19 mouse cellular contexts compared by ENCODE assay signal in the genomic region with DNA sequence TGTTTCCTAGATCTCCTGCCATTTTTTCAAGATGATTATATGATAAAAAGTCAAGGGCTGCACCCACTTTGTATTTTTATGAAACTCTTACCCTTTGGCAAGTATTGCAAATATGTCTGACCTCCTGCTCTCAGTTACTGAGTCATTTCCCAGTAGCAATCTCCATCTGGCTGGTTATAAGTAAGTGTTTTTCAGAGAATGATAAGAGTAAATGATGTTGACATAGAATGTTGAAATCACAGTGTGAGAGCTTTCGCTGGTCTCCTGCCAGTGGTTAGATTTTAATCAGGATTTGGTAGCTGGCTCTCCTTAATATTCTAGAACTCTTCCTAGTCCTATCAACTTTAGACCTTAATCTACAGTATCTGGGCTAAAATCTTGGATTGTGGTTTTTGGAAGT. TPM values are rescaled to one million over a fixed set of nuclear protein-coding genes. Genes with fewer than 3 reads are reported as not detected.
A peak's percentile ranks its signal among the peaks of the same experiment; 100 is the strongest.
DNase-seq lines count a peak whose midpoint lies in the region; ATAC-seq and TF ChIP-seq lines count a peak whose summit lies in the region.
"Had no signal": no experiment of that assay in that cellular context is flagged by ENCODE, and none has a peak within 500 bp of the region (broad histone marks: within the 10 kb centered on the region; RNA-seq: fewer than 3 reads in every experiment).

No protein-coding gene starts in this region.

- H3K36me3 ChIP-seq in lung, embryonic 15.5 days: no peaks in the 10 kb centered on the region
- H3K36me3 ChIP-seq in stomach, postnatal 0 days (ENCODE audit: control insufficient read depth, insufficient read depth, low read length): no peaks in the 10 kb centered on the region
- H3K36me3 ChIP-seq: embryonic facial prominence, embryonic 15.5 days; forebrain, embryonic 15.5 days; kidney, embryonic 15.5 days; neural tube, embryonic 13.5 days had no signal

- TF ChIP-seq CTCF in stomach, postnatal 0 days (IDR thresholded peaks at IDR 0.05; ENCODE audit: low read depth): no peak

- DNase-seq in urinary bladder, postnatal 14 days (ENCODE audit: low spot score): peak; percentile 49
- DNase-seq in urinary bladder, postnatal 4 days (ENCODE audit: low spot score in 2 of 2): no peak
- peak; percentile 43 for DNase-seq in fat pad, adult 2 months (ENCODE audit: extremely low read depth, low read depth, low spot score)
- DNase-seq in stomach, postnatal 0 days (ENCODE audit: low spot score): no peak
- no peak for DNase-seq in natural killer cell, adult 2 months (ENCODE audit: low spot score in 2 of 2)
- no peak for DNase-seq in layer of hippocampus, postnatal 25 days (ENCODE audit: extremely low spot score in 1 of 2, low spot score in 1 of 2)
- DNase-seq: cerebellum, adult 8-10 months; heart, postnatal 36 days; liver had no signal

- no peak overlapping the region for H3K4me2 ChIP-seq in lung, embryonic 15.5 days
- no peak overlapping the region for H3K4me2 ChIP-seq in stomach, postnatal 0 days (replicated peaks; ENCODE audit: low read depth)
- H3K4me2 ChIP-seq: embryonic facial prominence, embryonic 15.5 days; forebrain, embryonic 15.5 days; heart, embryonic 11.5 days; kidney, embryonic 15.5 days; neural tube, embryonic 13.5 days had no signal

- H3K27me3 ChIP-seq in lung, embryonic 15.5 days: no peaks in the 10 kb centered on the region
- H3K27me3 ChIP-seq in stomach, postnatal 0 days (ENCODE audit: control insufficient read depth, insufficient read depth, low read length): no peaks in the 10 kb centered on the region
- H3K27me3 ChIP-seq: embryonic facial prominence, embryonic 15.5 days; forebrain, embryonic 15.5 days; kidney, embryonic 15.5 days; neural tube, embryonic 13.5 days had no signal

- H3K4me1 ChIP-seq in lung, embryonic 15.5 days: no peaks in the 10 kb centered on the region
- H3K4me1 ChIP-seq in stomach, postnatal 0 days (replicated peaks; ENCODE audit: control insufficient read depth, insufficient read depth): no peaks in the 10 kb centered on the region
- H3K4me1 ChIP-seq: embryonic facial prominence, embryonic 15.5 days; forebrain, embryonic 15.5 days; kidney, embryonic 15.5 days; neural tube, embryonic 13.5 days had no signal

- no peak for ATAC-seq in lung, embryonic 15.5 days (ENCODE audit: borderline replicate concordance, extremely low read depth, low FRiP score, low TSS enrichment)
- 0 out of 2 replicates have a peak, but pooled peaks have one; percentile 54 for ATAC-seq in stomach, postnatal 0 days (ENCODE audit: low FRiP score, low TSS enrichment)
- ATAC-seq: activated CD4-positive, CD25-positive, alpha-beta regulatory T cell, adult 4 months; forebrain, embryonic 15.5 days had no signal

- no peaks in the 10 kb centered on the region for H3K9me3 ChIP-seq in lung, embryonic 15.5 days
- H3K9me3 ChIP-seq in stomach, postnatal 0 days (ENCODE audit: control insufficient read depth, low read length): 0 out of 2 replicates have a peak, but pooled peaks cover 3% of the 10 kb centered on the region
- H3K9me3 ChIP-seq: embryonic facial prominence, embryonic 15.5 days had no signal

- TF ChIP-seq EP300 in stomach, postnatal 0 days (optimal IDR thresholded peaks at IDR 0.05): no peak

- 36% methylated on average over 1 of the region's 1 CpGs for WGBS in lung, embryonic 15.5 days
- WGBS in stomach, postnatal 0 days: 53% methylated on average over 1 of the region's 1 CpGs

- no peak overlapping the region for H3K4me3 ChIP-seq in lung, embryonic 15.5 days
- no peak overlapping the region for H3K4me3 ChIP-seq in stomach, postnatal 0 days (ENCODE audit: low read depth, low read length)
- H3K4me3 ChIP-seq: embryonic facial prominence, embryonic 15.5 days; forebrain, embryonic 15.5 days; kidney, embryonic 15.5 days; neural tube, embryonic 13.5 days had no signal

- H3K9ac ChIP-seq in lung, embryonic 15.5 days: no peak overlapping the region
- no peak overlapping the region for H3K9ac ChIP-seq in stomach, postnatal 0 days (ENCODE audit: low read length)
- H3K9ac ChIP-seq: embryonic facial prominence, embryonic 15.5 days; forebrain, embryonic 15.5 days; kidney, embryonic 15.5 days; neural tube, embryonic 13.5 days had no signal

- peak overlapping the region; percentile 22; the same call in 1 of the 2 replicates for H3K27ac ChIP-seq in lung, embryonic 15.5 days
- H3K27ac ChIP-seq in stomach, postnatal 0 days (replicated peaks): no peak overlapping the region
- H3K27ac ChIP-seq: embryonic facial prominence, embryonic 15.5 days; forebrain, embryonic 15.5 days; kidney, embryonic 15.5 days; neural tube, embryonic 13.5 days had no signal

RNA-seq across cellular contexts. Expression of a gene that starts 20.0 kb away (rescaled TPM):
- not detected in 2 replicates for polyA plus RNA-seq in lung, embryonic 15.5 days (2015; fragmentation: Nextera tagmentation; extraction: Ambion mirVana)
- polyA plus RNA-seq in stomach, postnatal 0 days (2015; fragmentation: Nextera tagmentation; extraction: Ambion mirVana): 167 and 174 TPM in 2 replicates
- total RNA-seq in layer of hippocampus, postnatal 25 days (2021): not detected
- total RNA-seq: gastrocnemius, adult 8-10 months; heart, postnatal 36 days; layer of hippocampus, adult 18-20 months; megakaryocyte-erythroid progenitor cell, adult 5-6 weeks had no signal
- polyA plus RNA-seq: activated CD4-positive, CD25-positive, alpha-beta regulatory T cell, adult 4 months; forebrain, embryonic 15.5 days; heart, embryonic 11.5 days; neural tube, embryonic 13.5 days had no signal

Comparison
In these comparisons a context has a peak if more than half of its experiments do, and no peak if none do; other contexts are left out.
1. DNase-seq: peak in urinary bladder, postnatal 14 days (single experiment) and fat pad, adult 2 months (single experiment); none in urinary bladder, postnatal 4 days (0 of 2), stomach, postnatal 0 days (single experiment), natural killer cell, adult 2 months (0 of 2) and layer of hippocampus, postnatal 25 days (0 of 2).
2. RNA of a gene that starts 20.0 kb away (polyA plus RNA-seq): 167 to 174 TPM in stomach, postnatal 0 days; not detected in lung, embryonic 15.5 days; every median in the first group is over 100 times any median in the second.